Mouse (Mus musculus) midbrain, embryonic 16.5 days (tissue): ENCODE data around the gene Upp2. TPM values are rescaled to one million over a fixed set of nuclear protein-coding genes. Genes with fewer than 3 reads are reported as not detected.

Experiments used
- ATAC-seq: fragments of 200-750 bp; cut with Nextera tagmentation; 2 replicates; pipeline ENCODE4 v1.8.0; 2017; ENCODE audit warnings: moderate TSS enrichment
- H3K27ac ChIP-seq: fragments of 300-500 bp; sonication (generic); 2 replicates; pipeline ENCODE4 v1.5.1; 2014; ENCODE audit warnings: mild to moderate bottlenecking, low read length, mixed read lengths
- H3K27me3 ChIP-seq: fragments of 300-500 bp; sonication (generic); 2 replicates; pipeline ENCODE4 v1.6.1; 2014; ENCODE audit warnings: low read depth, low read length, mixed read lengths; ENCODE audit not compliant: control insufficient read depth, insufficient read depth
- H3K36me3 ChIP-seq: fragments of 300-500 bp; sonication (generic); 2 replicates; pipeline ENCODE4 v1.6.1; 2014; ENCODE audit warnings: mild to moderate bottlenecking, low read length, moderate library complexity, mixed read lengths; ENCODE audit not compliant: control insufficient read depth, insufficient read depth
- H3K4me1 ChIP-seq: fragments of 300-500 bp; sonication (generic); 2 replicates; pipeline ENCODE4 v1.6.1; 2014; ENCODE audit warnings: mild to moderate bottlenecking, low read length, mixed read lengths; ENCODE audit not compliant: control insufficient read depth, insufficient read depth
- H3K4me2 ChIP-seq: fragments of 300-500 bp; sonication (generic); 2 replicates; pipeline ENCODE4 v1.6.1; 2014; ENCODE audit warnings: mild to moderate bottlenecking, low read length, mixed read lengths
- H3K4me3 ChIP-seq: fragments of 300-500 bp; sonication (generic); 2 replicates; pipeline ENCODE4 v1.5.1; 2014; ENCODE audit warnings: low read depth, mild to moderate bottlenecking, low read length, moderate library complexity, mixed read lengths
- H3K9ac ChIP-seq: fragments of 300-500 bp; sonication (generic); 2 replicates; pipeline ENCODE4 v1.6.1; 2014; ENCODE audit warnings: low read depth, low read length, mixed read lengths
- H3K9me3 ChIP-seq: fragments of 300-500 bp; sonication (generic); replicated peaks from 2 replicates; pipeline ENCODE4 v1.6.1; 2014; ENCODE audit warnings: mild to moderate bottlenecking, low read length, mixed read lengths; ENCODE audit not compliant: control insufficient read depth, poor library complexity, severe bottlenecking
- WGBS: fragments of 180-500 bp; shearing (Covaris S2); extraction: QIAGEN DNeasy Blood & Tissue Kit; methylation state at CpG from one replicate; pipeline ENCODE4 v1.1.7; 2014; 5-methylcytosine and 5-hydroxymethylcytosine counted together
- polyA plus RNA-seq: library from polyadenylated mRNA; unstranded; fragments of >200 nt; fragmentation: Nextera tagmentation; extraction: Ambion mirVana; gene quantifications from 2 replicates; pipeline ENCODE4 v1.2.1, GENCODE M21; 2015

Upp2 gene
- polyA plus RNA-seq, 1 experiment from 2014 or later, result 16.6 TPM

DNA sequence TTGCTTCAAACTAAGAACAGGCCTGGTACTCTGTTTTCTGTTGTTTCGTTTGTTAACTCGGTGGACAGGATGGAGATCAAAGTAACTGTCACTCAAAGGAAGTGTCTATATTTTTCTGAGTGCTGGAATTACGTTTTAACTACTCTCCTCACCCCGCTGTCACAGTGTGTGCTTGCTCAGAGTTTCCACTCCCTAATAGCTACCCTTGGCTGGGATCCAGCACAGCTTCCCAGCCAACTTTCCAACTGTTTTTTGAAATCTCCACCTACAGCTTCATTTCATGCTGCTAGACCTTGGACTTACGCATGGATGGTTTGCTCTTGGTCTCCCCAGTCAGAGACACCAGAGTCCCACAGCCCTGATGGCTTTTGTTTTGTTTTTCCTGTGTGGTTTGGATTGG is 144.8 kb downstream of the Upp2 start:
- H3K36me3 ChIP-seq, result no peaks in the 10 kb centered on the region
- no peaks in the 10 kb centered on the region for H3K9me3 ChIP-seq
- ATAC-seq, result no peak
- no peaks in the 10 kb centered on the region for H3K27me3 ChIP-seq
- 62% methylated on average over 5 of the region's 5 CpGs for WGBS
- no peaks in the 10 kb centered on the region for H3K4me1 ChIP-seq
- no peak overlapping the region for H3K4me3 ChIP-seq
- H3K9ac ChIP-seq, result no peak overlapping the region
- no peak overlapping the region for H3K4me2 ChIP-seq
- H3K27ac ChIP-seq, result no peak overlapping the region

GRCm38 (mm10) chr2:58717898-58718297 is 150.8 kb downstream of the Upp2 start:
- no peak for ATAC-seq
- Histone ChIP-seq H3K9ac (no peak overlapping the region), H3K36me3 (no peaks in the 10 kb centered on the region), H3K27ac (no peak overlapping the region), H3K4me3 (no peak overlapping the region), H3K4me2 (no peak overlapping the region), H3K9me3 (0 out of 2 replicates have a peak, but pooled peaks cover 3% of the 10 kb centered on the region), H3K27me3 (no peaks in the 10 kb centered on the region), H3K4me1 (no peaks in the 10 kb centered on the region)
- 47% methylated on average over 3 of the region's 3 CpGs for WGBS

GRCm38 (mm10) chr2:58737192-58737820 is 170.2 kb downstream of the Upp2 start:
- no peaks in the 10 kb centered on the region for H3K27me3 ChIP-seq
- H3K27ac ChIP-seq, result no peak overlapping the region
- no peak for ATAC-seq
- H3K36me3 ChIP-seq, result no peaks in the 10 kb centered on the region
- H3K9ac ChIP-seq, result no peak overlapping the region
- H3K4me2 ChIP-seq, result no peak overlapping the region
- H3K4me3 ChIP-seq, result no peak overlapping the region
- no peaks in the 10 kb centered on the region for H3K4me1 ChIP-seq
- WGBS, result 27% methylated on average over 4 of the region's 4 CpGs
- no peaks in the 10 kb centered on the region for H3K9me3 ChIP-seq

GRCm38 (mm10) chr2:58741213-58741612 is 174.1 kb downstream of the Upp2 start:
- no peak overlapping the region for H3K9ac ChIP-seq
- no peak for ATAC-seq
- no peaks in the 10 kb centered on the region for H3K27me3 ChIP-seq
- H3K9me3 ChIP-seq, result no peaks in the 10 kb centered on the region
- no peak overlapping the region for H3K4me2 ChIP-seq
- H3K36me3 ChIP-seq, result no peaks in the 10 kb centered on the region
- H3K27ac ChIP-seq, result no peak overlapping the region
- no peaks in the 10 kb centered on the region for H3K4me1 ChIP-seq
- H3K4me3 ChIP-seq, result no peak overlapping the region
- 94% methylated on average over 1 of the region's 1 CpGs for WGBS

DNA sequence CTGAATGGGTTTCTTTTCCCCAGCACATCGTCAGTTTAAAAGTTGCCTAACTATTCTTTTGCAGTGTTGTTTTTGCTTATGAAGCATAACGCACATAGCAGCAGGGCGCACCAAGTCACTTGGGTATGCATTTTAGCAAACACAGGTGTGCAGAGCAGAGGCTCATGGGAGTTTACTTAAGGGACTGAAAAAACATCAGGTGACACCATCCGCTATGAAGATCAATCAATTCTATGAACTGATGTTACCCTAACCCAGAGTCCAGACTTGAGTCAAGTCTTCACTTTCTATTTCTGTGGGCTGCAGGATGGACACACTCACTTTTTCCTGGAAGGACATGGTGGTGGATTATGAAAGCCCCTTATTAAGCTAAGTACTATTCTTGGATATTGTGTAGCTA is 174.9 kb downstream of the Upp2 start:
- Histone ChIP-seq H3K9me3 (no peaks in the 10 kb centered on the region), H3K4me2 (no peak overlapping the region), H3K4me3 (no peak overlapping the region), H3K4me1 (no peaks in the 10 kb centered on the region), H3K27ac (no peak overlapping the region), H3K27me3 (no peaks in the 10 kb centered on the region), H3K9ac (no peak overlapping the region), H3K36me3 (no peaks in the 10 kb centered on the region)
- 97% methylated on average over 4 of the region's 4 CpGs for WGBS
- ATAC-seq, result no peak

DNA sequence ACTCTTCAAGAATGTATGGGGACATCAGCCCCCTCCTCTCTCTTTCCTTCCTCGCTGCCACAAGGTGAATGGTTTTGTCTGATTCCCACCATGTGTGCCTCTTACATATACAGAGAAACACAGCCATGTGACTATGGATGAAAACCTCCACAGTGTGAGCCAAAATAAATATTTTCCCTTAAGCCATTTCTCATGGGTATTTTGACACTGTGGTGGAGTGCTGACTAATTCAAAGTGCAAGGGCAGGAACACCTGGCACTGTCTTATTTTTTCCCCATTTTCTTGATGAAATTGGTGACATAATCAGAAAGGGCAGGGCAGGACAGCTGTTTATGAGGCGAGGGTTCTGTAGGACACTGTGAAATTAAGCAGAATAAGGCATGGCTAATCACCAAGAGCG is 176.3 kb downstream of the Upp2 start:
- H3K9ac ChIP-seq, result no peak overlapping the region
- WGBS, result 81% methylated on average over 3 of the region's 3 CpGs
- no peak overlapping the region for H3K27ac ChIP-seq
- no peaks in the 10 kb centered on the region for H3K9me3 ChIP-seq
- ATAC-seq, result no peak
- H3K4me1 ChIP-seq, result no peaks in the 10 kb centered on the region
- no peak overlapping the region for H3K4me3 ChIP-seq
- no peaks in the 10 kb centered on the region for H3K27me3 ChIP-seq
- H3K36me3 ChIP-seq, result no peaks in the 10 kb centered on the region
- no peak overlapping the region for H3K4me2 ChIP-seq

DNA sequence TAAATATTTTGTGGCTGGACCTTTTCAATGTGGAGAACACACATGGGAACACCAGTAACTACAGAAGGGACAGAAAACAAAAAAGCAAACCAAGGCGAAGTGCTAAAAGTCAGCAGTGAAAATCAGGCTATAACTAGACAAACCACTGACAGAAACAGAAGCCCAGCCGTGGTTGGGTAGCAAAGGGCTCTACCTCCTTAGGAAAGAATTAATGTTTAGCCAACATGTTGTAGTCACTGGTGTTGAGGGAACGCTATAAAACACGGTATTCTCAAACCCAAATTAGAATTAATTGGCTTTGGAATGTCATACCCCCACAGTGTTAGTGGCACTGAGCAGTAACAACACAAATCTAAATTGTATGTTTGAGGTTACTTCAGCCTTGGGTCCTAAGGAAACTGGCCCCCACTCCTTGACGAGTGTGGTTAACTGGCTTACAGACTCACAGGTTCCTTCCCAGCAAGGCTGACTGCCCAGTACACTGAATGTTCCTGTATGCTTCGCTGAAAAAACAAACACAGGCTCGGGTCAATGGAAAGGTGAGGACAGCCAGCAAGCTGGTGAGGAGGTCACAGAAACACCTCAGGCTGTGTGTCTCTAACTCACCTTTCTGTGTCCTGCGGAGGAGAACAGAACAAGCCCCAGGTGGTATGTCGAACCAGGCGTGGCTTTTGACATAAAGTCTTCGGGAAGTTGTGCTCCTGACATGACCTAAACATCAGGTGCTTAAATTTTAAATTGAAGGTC is 180.6 kb downstream of the Upp2 start:
- Histone ChIP-seq H3K4me2 (no peak overlapping the region), H3K9ac (no peak overlapping the region), H3K4me3 (no peak overlapping the region), H3K4me1 (no peaks in the 10 kb centered on the region), H3K9me3 (no peaks in the 10 kb centered on the region), H3K27me3 (no peaks in the 10 kb centered on the region), H3K27ac (no peak overlapping the region), H3K36me3 (no peaks in the 10 kb centered on the region)
- ATAC-seq, result no peak
- 84% methylated on average over 11 of the region's 11 CpGs for WGBS

DNA sequence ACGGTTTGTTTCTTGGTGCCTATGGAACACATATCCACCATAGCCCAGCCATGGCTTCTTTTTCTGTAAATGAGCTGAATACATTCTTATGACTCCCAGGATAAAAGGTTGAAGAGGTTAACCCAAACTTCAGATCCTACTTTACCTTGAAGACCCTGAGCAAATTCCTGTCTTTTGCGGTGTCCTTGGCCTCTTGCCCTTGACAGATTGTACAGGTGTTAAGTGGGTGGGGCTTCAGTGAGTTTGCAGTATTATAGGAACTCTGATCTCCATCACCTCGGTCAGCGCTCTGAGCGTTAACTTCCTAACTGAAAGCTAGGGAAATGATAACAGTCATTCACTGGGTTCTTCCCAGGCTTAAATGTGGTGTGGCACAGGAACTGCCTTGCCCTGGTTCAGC is 181.2 kb downstream of the Upp2 start:
- H3K9ac ChIP-seq, result no peak overlapping the region
- ATAC-seq, result no peak
- H3K4me2 ChIP-seq, result no peak overlapping the region
- H3K4me1 ChIP-seq, result no peaks in the 10 kb centered on the region
- 87% methylated on average over 5 of the region's 5 CpGs for WGBS
- no peak overlapping the region for H3K4me3 ChIP-seq
- H3K27me3 ChIP-seq, result no peaks in the 10 kb centered on the region
- H3K9me3 ChIP-seq, result no peaks in the 10 kb centered on the region
- H3K36me3 ChIP-seq, result no peaks in the 10 kb centered on the region
- H3K27ac ChIP-seq, result no peak overlapping the region

- Histone ChIP-seq H3K27me3 (no peaks in the 10 kb centered on the region), H3K4me3 (no peak overlapping the region), H3K36me3 (no peaks in the 10 kb centered on the region), H3K4me2 (no peak overlapping the region), H3K9ac (no peak overlapping the region), H3K27ac (no peak overlapping the region), H3K4me1 (no peaks in the 10 kb centered on the region), H3K9me3 (no peaks in the 10 kb centered on the region)
- no peak for ATAC-seq
- 28% methylated on average over 2 of the region's 2 CpGs for WGBS
Observed at GRCm38 (mm10) chr2:58752891-58753290, 185.8 kb downstream of the Upp2 start.
